Mouse (Mus musculus) cortical plate, adult 2 months (tissue): Measurements from ENCODE around the gene Smarcd3.

Source experiments
- CTCF ChIP-seq: fragments of 200-500 bp; IDR thresholded peaks from 2 replicates; pipeline ENCODE4 v1.5.1; 2011; ENCODE audit warnings: mild to moderate bottlenecking, control low read depth, low read length; ENCODE audit not compliant: insufficient read depth; ENCODE audit errors: extremely low read depth
- POLR2A ChIP-seq: fragments of 200-500 bp; IDR thresholded peaks from 2 replicates; pipeline ENCODE4 v1.6.1; 2011; ENCODE audit warnings: mild to moderate bottlenecking, low read length, control low read depth; ENCODE audit not compliant: insufficient read depth; ENCODE audit errors: extremely low read depth

DNA sequence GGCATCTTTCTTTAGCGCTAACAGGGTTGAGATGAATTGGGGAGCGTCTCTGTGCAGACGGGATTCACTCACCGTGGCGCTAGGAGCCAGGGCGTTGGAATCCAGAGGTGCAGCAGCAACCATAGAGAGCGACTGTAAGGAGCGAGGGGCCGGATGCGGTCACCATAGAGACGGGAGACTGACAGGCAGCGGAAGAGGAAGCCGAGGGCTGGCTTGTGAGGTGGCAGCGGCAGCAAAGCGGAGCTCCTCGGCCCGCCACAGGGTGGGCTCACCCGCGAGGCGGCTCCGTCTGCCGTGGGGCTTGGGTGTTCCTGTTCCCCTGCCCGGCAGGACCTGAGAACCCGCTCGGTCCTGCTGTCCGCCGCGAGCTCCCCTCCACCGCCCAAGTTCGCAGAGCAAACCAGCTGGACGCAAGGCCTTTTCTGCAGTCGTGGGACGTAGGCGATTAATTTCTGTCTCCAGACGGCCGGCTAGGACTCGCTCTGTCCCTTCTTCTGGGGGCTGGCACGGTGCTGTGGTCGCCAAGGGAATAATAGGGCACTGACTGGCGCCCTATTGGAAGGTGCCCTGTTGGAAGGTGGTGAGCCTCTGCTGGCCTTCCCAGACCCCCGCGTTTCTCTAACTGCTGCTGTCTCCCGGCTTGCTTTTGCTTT, 37.5 kb downstream of the Smarcd3 start, which contains the start of gene Chpf2:
- no peak for TF ChIP-seq CTCF
- peak; percentile 84 for TF ChIP-seq POLR2A
